Mouse (Mus musculus) liver, postnatal 0 days (tissue): Measurements from ENCODE around the gene Rec114.

Experiments used
- CTCF ChIP-seq: sonication (generic); IDR thresholded peaks from 2 replicates; pipeline ENCODE4 v1.5.1; 2016; ENCODE audit warnings: antibody characterized with exemption, low read depth
- EP300 ChIP-seq: IDR thresholded peaks from 2 replicates; pipeline ENCODE4 v1.6.1; 2016; ENCODE audit warnings: antibody characterized with exemption, low read depth, mild to moderate bottlenecking

GRCm38 (mm10) chr9:58774761-58775160, 31.0 kb upstream of the Rec114 start:
- TF ChIP-seq CTCF, result no peak
- TF ChIP-seq EP300, result no peak
